Mouse (Mus musculus) testis, adult 2 months (tissue): ENCODE results near the gene Cand2. TPM values are rescaled to one million over a fixed set of nuclear protein-coding genes. Genes with fewer than 3 reads are reported as not detected.
A peak's percentile ranks its signal among the peaks of the same experiment; 100 is the strongest.
"Not testable (repeated sequence)": the region's sequence is repeated elsewhere in the genome, so short reads cannot be mapped to it uniquely, and the experiment has no call there.

Experiments used
- H3K27ac ChIP-seq: fragments of 200-500 bp; 2 replicates; pipeline ENCODE4 v1.5.1; 2012; ENCODE audit warnings: low read depth, low read length; ENCODE audit not compliant: control insufficient read depth, insufficient read depth
- H3K27me3 ChIP-seq: fragments of 200-500 bp; 2 replicates; pipeline ENCODE4 v1.6.1; 2012; ENCODE audit warnings: mild to moderate bottlenecking, low read length, moderate library complexity; ENCODE audit not compliant: control insufficient read depth, insufficient read depth
- H3K36me3 ChIP-seq: fragments of 200-500 bp; 2 replicates; pipeline ENCODE4 v1.6.1; 2012; ENCODE audit warnings: mild to moderate bottlenecking, low read length; ENCODE audit not compliant: control insufficient read depth, insufficient read depth
- H3K4me1 ChIP-seq: fragments of 200-500 bp; 2 replicates; pipeline ENCODE4 v1.6.1; 2012; ENCODE audit warnings: low read length; ENCODE audit not compliant: control insufficient read depth, insufficient read depth
- H3K4me3 ChIP-seq: fragments of 200-500 bp; 2 replicates; pipeline ENCODE4 v1.5.1; 2012; ENCODE audit warnings: low read depth, mild to moderate bottlenecking, low read length, moderate library complexity, mixed read lengths; ENCODE audit not compliant: control insufficient read depth
- CTCF ChIP-seq: fragments of 200-500 bp; IDR thresholded peaks from 2 replicates; pipeline ENCODE4 v1.5.1; 2012; ENCODE audit warnings: low read depth, mild to moderate bottlenecking, inconsistent platforms, low read length, moderate library complexity; ENCODE audit not compliant: control insufficient read depth, insufficient read depth, insufficient replicate concordance
- POLR2A ChIP-seq: fragments of 200-500 bp; IDR thresholded peaks from 2 replicates; pipeline ENCODE4 v1.6.1; 2012; ENCODE audit warnings: low read depth, mild to moderate bottlenecking, inconsistent platforms, low read length, moderate library complexity; ENCODE audit not compliant: control insufficient read depth
- polyA plus RNA-seq: library from polyadenylated mRNA; depleted of rRNA; stranded (reverse); fragments of >200 nt; gene quantifications from 2 replicates; pipeline ENCODE4 v1.2.3, GENCODE M21; 2012

Gene Cand2
- polyA plus RNA-seq, 1 experiment = 7.2 TPM

- H3K4me3 ChIP-seq = no peak overlapping the region
- H3K4me1 ChIP-seq = no peaks in the 10 kb centered on the region
- TF ChIP-seq POLR2A = no peak
- no peak for TF ChIP-seq CTCF
- H3K36me3 ChIP-seq = no peaks in the 10 kb centered on the region
- H3K27ac ChIP-seq = no peak overlapping the region
- H3K27me3 ChIP-seq = no peaks in the 10 kb centered on the region
These were observed 43.8 kb downstream of the Cand2 start for GRCm38 (mm10) chr6:115818129-115818528.

- H3K27me3 ChIP-seq = no peaks in the 10 kb centered on the region
- H3K36me3 ChIP-seq = no peaks in the 10 kb centered on the region
- no peaks in the 10 kb centered on the region for H3K4me1 ChIP-seq
- TF ChIP-seq POLR2A = no peak
- no peak for TF ChIP-seq CTCF
- no peak overlapping the region for H3K4me3 ChIP-seq
- H3K27ac ChIP-seq = no peak overlapping the region
These were observed 47.1 kb downstream of the Cand2 start for GRCm38 (mm10) chr6:115821216-115821993.

GRCm38 (mm10) chr6:115823850-115824464 lies 49.6 kb downstream of the Cand2 start:
- not testable (repeated sequence) for H3K27ac ChIP-seq, H3K27me3 ChIP-seq, H3K4me1 ChIP-seq, H3K4me3 ChIP-seq, H3K36me3 ChIP-seq

- no peaks in the 10 kb centered on the region for H3K4me1 ChIP-seq
- H3K4me3 ChIP-seq = no peak overlapping the region
- TF ChIP-seq POLR2A (no peak), CTCF (no peak)
- H3K27ac ChIP-seq = no peak overlapping the region
- no peaks in the 10 kb centered on the region for H3K27me3 ChIP-seq
- no peaks in the 10 kb centered on the region for H3K36me3 ChIP-seq
These were observed 56.7 kb downstream of the Cand2 start for GRCm38 (mm10) chr6:115830779-115831601.

- no peak overlapping the region for H3K4me3 ChIP-seq
- H3K4me1 ChIP-seq = no peaks in the 10 kb centered on the region
- no peak overlapping the region for H3K27ac ChIP-seq
- no peaks in the 10 kb centered on the region for H3K36me3 ChIP-seq
- TF ChIP-seq CTCF = no peak
- no peak for TF ChIP-seq POLR2A
- no peaks in the 10 kb centered on the region for H3K27me3 ChIP-seq
These were observed 58.0 kb downstream of the Cand2 start for GRCm38 (mm10) chr6:115832152-115832850.

GRCm38 (mm10) chr6:115833861-115834260 lies 59.5 kb downstream of the Cand2 start:
- no peak for TF ChIP-seq POLR2A
- no peak for TF ChIP-seq CTCF
- Histone ChIP-seq H3K4me3 (no peak overlapping the region), H3K27ac (no peak overlapping the region), H3K36me3 (no peaks in the 10 kb centered on the region), H3K27me3 (no peaks in the 10 kb centered on the region), H3K4me1 (peaks cover 8% of the 10 kb centered on the region)

GRCm38 (mm10) chr6:115838161-115838597 lies 63.8 kb downstream of the Cand2 start, which contains the start of gene Efcab12:
TSS of gene Efcab12 (minus strand) at chr6:115838412.
- TF ChIP-seq POLR2A (peak; percentile 54; the same call in 1 of the 2 replicates), CTCF (no peak)
- H3K27ac ChIP-seq = peak within 1 kb of the TSS; percentile 85
- H3K4me3 ChIP-seq = peak within 1 kb of the TSS; percentile 89
- H3K36me3 ChIP-seq = no peaks in the 10 kb centered on the region
- H3K27me3 ChIP-seq = no peaks in the 10 kb centered on the region
- peaks cover 8% of the 10 kb centered on the region for H3K4me1 ChIP-seq
